Mouse (Mus musculus) lung, postnatal 25 days (tissue): ENCODE measurements around the gene Med24.

Source experiments
- DNase-seq: peaks from one replicate; pipeline ENCODE4 v3.0.0; 2022; ENCODE audit warnings: low spot score

Gene Med24

DNA sequence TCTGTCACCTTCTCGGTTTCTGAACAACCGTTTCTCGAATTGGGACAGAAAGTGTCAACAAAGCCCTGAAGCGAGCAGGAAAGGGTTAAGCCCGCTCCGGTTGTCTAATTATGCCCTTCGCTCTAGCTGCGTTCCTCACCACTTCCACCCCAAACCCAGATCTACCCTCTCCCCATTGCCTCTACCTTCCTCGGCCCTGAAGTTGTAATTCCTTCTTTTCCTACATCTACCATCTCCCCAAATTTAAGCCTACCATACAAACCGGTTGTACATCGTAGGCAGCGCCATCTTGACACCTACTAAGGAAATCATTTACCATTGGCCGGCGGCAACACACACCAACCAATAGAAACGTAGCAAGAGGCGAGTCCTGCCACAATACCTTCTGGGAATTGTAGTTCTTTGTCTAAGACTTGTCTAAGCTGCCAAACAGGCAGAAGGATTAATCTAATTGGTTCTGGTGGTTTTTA lies at the start of gene Med24:
TSS of gene Med24 (minus strand) at position 317 of the 470 bp plus-strand sequence.
- DNase-seq, result peak; percentile 94

DNA sequence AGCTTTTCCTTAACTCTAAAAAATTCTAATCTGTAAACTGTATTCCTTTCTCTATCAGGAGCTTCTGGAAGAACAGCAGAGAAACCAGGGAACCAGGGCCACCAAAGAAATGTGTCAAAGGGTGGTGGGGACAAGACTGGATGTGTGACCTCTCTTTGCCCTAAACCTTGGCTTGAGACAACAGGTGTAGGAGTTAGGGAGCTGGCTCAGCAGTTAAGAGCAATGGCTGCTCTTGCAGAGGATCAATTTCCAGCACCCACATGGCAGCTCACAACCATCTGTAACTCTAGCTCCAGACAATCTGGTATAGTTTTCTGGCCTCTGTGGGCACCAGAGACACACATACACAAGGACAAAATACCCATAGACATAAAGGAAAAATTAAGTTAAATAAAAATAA lies 48.7 kb upstream of the Med24 start:
- no peak for DNase-seq

DNA sequence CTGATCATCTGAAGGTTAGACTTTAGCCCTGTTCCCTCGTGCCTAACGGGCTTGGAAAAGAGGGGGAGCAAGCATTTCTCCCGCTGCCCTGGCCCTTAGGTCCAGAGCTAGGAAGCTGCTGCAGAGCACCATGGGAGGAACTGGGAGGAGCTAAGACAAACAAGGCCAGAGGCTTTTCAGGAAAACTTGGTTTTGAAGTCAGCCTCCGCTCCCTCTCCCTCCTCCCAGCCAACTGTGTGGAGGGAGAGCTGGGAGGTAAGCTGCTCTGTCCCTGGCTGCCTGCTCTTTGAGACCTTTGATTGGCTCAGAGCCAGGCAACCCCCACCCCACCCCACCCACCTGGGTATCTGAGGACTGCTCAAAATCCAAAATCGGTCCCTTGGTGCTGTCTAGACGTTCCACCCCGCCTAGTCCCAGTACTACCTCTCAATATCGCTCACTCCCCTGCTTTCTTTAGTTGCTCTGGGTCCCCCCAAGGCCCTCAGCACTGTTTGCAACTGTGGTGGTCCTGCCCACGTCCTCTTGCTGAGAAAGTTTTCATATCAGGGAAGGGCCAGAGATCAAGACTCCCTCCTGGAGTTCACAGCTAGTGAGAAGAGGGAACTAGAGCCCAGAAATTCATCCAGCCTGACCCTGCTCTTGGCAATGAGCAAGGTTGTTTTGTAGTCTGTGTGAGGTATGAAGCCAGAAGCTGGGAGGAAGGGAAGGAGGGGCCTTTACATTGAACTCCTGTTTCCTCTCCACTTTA lies 47.8 kb upstream of the Med24 start:
- peak; percentile 75 for DNase-seq

DNA sequence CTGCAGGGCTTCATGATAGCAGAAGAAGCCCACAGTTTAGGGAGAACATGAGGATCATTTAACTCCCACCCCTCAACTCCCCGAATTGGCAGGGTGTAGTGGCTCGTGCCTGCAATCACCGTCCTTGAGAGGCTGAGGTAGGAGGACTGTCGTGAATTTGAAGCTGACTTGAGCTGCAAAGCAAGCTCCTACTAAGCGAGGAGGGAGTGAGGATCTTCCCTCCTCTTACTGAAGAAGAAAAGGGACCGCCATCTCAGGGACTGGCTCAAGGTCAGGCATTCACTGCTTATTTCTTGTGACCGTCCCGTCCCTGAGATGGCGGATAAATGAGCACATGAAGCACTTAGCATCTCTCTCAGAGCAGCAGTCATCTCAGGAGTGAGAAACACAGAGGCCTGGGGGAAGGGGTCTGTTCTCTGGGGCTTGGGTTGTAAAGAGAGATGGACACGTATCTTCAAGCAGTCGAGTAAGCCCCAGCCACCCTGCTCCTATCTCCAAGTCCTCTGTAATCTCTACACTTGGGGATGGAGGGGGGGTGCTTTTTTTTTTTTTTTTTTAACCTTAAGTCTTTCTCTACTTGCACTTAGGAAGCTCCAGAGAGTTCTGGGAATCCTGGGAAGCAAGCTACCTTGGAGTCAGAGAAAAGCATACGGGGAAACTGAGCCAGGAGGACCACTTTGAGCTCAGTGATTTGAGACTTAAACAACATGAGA lies 47.0 kb upstream of the Med24 start:
- DNase-seq, result no peak

DNA sequence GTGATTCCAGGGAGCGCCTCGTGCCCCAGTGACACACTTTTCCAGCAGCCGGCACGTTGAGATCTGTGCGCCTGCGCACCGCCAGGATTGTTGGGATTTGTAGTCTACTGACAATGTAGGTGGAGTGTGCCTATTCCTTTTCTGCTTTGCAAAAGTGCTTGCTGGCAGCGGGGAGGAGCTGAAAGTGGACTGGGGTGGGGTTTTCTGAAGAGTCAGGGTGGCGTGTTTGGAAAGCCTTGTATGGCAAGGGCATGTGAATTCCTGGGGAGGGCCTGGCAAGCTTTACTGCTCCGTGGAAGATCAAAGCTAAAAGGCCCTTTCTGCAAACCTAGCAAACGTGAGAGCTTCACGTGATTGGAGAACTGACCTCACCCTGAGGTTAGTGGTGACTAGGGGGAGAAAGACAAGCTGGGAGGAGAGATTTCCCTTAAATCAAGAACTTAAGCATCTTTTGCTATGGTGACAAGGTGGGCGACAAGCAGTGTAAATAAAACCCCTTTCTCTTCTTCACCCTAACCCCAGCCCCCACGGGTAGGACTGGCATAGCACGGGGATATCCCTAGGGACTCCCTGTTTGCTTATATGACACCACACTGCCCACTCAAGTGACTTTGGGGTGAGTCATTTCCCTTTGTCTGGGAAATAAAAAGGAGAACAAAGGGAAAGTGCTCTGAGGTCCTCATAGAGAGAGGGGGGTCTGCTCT lies 46.3 kb upstream of the Med24 start:
- peak; percentile 100 for DNase-seq

DNA sequence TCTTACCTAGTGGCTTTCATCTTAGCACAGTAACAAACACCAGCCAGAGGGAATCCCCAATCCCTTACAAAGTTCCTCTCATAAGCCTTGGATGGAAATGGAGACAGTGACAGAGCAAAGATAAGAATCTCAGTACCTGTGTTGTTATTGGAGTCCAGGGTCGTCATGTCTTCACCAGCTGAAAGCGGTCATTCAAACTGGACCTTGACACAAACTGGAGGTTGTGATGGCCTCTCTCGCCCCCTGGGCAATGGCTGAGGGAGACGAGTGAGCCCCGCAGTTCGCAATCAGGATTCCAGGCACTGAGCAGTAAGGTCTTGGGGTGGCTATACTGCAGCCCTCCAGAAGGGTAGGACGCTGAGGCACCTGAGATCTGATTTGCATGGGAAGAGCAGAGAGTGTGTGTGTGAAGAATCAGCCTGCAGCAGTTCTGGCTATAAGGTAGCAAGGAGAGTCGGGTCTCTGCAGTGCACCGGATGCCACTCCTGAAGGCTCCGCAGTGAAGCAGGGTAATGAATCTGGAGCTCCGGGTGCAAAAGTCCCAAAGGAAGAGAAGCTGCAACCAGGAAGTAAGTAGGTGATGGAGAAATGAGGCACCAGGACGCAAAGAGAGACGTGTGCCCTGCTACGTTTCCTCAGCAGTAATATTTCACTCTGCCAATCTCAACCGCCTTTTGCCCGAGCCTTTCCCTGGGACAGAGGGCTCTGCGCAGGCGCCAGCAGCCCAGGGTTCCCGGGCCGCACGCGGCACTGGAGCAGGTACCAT lies 45.5 kb upstream of the Med24 start, which contains the start of gene Nr1d1:
TSS of gene Nr1d1 (minus strand) at position 752 of the 766 bp plus-strand sequence.
- no peak for DNase-seq

DNA sequence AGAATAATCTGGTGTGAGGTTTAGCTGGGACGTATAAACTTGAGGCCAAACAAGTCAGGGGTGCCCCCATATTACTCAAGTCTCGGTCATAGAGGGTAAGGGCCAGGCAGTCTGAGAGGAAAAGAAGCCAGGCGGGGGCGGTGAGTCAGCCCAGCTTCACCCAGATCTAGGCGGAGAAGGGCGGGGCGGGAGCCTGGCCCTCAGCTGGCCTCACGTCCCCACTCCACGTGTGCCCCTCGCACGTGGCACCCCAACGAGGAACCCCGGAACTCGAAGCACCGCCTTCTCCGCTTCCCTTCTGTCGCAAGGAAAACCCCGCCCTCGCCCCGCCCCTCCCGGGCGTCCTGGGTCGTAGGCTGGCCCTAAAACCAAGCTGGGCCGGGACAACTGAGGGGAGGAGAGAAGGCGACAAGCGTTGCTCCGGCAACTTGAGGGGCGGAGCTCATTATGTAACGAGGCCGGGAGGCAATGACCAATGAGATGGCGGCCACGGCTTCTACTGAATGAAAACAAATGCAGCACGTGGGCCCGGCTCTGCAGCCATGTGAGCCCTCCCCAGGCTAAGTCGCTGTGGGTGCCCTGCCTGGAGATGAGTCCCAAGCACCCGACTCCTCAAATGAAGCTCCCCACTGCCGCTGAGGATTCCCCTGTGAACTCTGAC lies 44.5 kb upstream of the Med24 start:
- DNase-seq, result peak; percentile 100

DNA sequence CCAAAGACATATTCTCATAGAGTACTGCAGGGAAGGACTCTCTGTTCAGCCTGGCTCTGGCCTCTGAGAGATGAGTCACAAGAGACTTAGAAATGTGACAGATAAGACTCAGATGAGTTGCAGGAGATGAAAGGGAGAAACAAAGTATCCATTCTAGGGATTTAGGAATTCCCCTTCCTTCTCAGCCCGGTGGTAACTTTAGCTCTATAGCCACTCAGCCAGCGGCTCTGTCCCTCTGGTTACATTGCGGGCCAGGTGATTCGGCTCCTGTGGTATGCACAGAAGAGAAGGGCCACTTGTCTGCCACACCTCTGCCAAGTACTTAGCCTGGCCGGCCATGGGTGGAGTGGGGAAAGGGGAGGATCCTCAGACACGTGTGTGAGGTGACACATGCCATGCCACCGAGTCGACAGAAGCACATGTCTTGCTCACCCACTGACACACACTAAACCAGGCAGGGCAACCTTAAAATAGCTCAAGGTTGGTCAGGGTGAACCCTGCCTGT lies 43.5 kb upstream of the Med24 start:
- DNase-seq, result peak; percentile 94

DNA sequence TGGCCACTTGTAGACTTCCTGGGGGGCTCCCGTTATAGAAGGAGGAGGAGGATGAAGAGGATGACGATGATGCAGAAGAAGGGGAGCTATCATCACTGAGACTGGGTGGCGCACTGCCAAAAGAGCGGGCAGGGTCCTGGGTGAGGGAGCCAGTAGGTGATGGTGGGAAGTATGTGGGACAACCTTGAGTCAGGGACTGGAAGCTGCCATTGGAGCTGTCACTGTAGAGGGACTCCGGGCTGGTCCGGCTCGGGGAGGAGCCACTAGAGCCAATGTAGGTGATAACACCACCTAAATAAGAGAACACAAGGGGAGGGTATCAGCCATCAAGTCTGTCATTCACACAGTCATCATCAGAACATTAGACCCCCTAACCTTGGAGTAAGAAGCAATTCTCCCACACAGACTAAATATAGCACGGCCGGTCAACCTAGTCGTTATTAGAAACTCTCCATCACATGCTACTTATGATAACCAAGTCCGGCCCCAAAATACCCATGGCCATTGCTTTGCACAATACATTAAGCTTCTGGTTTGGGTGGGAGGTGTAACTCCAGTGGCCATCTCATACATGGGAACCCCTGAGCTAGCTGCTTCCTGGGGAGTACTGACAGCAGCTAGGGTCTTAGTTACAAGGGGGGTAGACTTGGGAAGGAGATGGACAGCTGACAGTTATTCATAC lies 42.8 kb upstream of the Med24 start:
- DNase-seq, result no peak

DNA sequence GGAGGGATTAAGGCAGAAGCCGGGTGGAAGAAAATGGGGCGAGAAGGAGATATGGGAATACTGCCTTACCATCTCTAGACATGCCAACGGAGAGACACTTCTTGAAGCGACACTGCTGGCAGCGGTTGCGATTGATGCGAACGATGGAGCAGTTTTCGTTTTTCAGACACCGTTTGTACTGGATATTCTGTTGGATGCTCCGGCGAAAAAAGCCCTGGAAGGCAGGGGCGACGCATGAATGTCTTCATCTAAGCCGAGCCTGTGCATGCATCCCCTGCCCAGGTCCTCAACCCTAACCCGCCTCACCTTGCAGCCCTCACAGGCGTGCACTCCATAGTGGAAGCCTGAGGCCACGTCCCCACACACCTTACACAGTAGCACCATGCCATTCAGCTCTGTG lies 41.9 kb upstream of the Med24 start:
- DNase-seq, result no peak

DNA sequence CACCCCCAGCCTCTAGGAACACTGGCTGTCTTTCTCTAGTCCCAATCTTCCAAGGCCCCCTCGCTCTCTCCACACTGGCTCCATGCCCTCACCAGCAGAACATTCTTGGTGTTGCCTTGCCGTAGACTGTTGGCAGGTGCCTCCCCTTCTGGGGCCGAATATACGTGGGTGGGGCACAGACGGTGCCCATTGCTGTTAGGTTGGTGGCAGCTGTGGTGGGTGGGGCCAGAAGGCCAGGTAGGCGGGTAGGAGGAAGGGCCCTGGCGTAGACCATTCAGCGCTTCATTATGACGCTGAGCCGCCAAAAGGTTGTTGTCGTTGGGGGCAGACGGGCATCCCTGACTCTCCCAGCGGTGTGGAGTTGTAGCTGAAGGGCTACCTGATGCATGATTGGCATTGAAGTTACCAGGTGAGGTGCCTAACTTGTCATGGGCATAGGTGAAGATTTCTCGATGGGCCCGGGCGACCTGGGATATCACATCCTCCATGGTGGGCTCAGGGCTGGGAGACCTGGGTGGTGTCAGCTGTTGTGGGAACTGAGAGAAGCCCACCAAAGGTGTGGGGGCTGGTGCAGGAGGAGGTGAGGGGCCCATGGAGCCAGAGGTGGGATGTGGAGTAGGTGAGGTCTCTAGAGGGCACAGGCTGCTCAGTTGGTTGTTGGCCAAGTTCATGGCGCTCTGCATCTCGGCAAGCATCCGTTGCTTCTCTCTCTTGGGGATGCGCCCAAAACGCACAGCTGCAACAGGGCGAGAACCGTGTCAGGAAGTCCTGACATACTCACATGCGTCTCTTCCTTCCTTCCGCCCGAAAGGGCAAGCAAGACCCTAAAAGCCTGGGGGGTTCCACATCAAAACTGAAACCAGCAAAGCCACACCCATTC lies 41.1 kb upstream of the Med24 start:
- no peak for DNase-seq

DNA sequence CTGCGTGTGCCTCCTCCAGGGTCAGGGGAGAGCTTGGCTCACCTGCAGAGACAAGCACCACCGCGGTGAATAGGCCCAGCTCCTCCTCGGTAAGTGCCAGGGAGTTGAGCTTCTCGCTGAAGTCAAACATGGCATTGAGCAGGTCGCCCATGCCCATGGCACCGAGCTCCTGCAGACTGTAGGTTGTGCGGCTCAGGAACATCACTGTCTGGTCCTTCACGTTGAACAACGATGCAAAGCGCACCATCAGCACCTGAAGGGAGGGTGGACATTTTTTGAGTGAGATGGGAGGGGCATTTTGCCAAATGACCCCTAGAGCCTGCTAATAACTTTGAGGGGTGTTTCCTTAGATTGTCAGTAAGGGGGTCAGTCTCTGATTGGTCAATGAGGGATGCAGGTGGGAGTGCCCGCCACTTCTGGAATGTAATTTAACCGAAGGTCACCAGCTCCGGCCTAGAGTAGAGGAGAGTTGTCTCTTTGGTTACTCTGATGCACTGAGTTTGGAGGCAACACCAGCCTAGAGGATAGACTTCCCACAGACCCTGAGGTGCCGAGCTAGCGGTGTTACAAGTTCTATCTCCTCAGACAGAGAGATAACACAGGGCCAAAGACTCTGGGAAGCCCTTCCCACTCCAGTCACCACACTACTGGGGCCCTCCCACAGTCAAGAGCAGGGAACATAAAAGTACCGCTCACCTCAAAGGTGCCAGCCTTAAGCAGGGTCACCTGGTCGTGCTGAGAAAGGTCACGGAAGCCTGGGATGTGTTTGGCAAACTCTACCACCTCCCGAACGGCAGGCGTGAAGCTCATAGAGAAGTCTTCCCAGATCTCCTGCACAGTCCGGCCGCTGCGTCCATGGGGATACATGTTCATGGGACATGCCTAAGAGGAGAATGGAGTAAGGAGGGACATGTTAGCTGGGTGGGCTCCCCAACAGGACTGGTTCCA lies 40.0 kb upstream of the Med24 start:
- no peak for DNase-seq

DNA sequence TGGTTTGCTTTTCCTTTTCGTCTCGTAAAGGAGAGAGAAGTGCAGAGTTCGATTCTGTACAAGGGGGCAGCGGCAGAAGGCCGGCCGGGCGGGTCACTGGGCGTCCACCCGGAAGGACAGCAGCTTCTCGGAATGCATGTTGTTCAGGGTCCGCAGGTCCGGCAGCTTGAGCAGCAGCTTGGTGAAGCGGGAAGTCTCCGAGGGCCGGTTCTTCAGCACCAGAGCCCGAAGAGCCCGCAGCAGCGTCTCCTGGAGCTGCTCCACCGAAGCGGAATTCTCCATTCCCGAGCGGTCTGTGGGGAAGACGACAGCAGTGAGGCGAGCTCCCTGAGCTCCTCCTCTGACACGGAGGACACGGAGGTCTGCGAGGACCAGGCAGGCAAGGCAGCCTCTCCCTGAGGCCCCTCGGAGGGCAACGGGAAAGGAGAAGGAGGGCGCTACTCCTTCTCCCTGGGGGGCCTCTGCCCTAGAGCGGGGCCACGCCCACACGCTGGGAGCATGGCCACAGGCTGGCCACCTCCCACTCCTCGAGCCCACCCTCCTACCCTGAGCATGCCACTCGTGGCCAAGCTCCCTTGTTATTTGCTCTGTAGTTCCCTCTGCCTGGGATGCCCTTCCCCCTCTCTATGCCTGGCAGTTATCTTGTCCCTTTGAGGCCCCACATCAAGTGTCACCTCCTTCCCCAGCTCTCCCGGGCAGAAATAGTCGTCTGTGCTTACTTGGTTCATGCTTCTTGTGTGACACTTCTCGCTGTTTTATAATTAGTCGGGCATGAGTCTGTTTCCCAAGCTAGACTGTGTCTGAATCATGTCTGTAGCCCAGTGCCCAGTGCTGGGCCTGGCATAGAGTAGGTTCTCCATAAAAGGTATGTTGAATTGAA lies 39.1 kb upstream of the Med24 start:
- no peak for DNase-seq

DNA sequence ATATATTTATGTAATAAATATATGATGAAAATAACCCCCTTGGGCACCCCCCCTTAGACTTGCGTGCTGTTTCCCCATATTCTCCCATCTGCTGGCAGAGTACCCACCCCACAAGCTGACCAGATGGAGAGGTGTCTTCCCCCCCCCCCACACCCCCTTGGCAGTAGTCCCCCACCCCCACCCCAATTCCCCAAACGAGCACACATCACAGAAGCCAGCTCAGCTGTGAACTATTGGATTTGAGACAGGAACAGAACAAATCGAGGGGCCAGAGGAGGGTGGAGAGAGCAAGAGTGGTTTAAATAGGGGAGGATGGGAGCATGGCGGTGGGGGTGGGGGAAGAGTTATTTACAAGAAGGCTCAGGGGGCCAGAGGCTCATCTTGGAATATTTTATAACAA lies 38.5 kb upstream of the Med24 start:
- no peak for DNase-seq

DNA sequence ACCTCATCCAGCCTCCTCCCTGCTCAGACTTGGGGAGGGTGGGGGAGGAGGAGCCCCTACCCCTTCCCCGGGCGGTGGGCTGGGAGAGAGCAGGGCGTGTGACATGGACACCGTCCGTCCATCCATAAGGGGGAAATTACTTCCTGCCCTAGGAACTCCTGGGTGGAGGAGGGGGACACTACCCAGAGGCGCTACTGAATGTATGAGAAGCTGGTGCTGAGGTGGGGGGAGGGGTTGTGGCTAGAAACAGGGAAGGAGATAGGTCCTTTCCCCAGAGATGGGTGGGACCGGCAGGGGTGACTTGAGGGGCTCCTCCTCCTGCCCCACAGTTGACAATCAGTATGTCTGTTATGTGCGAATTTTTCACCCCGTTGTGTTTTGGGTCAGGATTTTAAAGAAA lies 38.0 kb upstream of the Med24 start:
- DNase-seq, result no peak

DNA sequence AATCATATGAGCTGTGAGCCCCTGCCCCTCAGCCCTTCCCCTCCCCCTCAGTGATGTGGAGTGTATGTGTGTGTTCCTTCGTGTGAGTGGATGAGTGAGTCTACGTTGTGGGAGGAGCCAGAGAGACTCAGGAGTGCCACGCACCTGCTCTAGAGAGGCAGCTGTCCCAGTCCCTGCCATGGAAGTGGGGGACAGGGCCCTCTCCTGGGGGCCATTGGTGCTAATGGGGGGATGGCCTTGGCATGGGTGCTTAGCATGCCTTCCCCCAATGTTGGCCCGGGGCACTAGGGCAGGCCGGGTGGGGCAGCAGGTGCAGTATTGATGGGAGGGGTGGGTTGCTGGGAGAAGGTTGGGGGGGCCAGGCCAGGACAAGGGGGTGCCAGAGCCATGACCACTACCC lies 37.6 kb upstream of the Med24 start:
- no peak for DNase-seq

DNA sequence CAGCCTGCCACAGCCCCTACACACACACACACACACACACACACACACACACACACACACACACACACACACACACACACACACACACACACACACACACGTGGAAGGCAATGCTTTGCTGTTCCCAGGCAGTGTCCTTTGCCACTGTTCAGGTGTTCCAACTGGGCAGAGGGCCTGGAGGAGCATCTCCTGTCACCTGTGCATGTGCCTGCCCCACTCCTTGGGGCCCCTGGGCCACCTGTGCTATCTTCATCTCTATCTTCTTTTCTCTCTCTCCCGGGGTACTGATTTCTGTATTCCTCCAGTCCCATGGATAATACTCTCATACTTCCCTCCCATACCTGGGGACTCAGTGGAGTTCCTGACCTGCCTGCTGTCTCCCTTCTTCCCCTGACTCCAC lies 37.1 kb upstream of the Med24 start:
- DNase-seq, result no peak
